Mouse (Mus musculus): ENCODE results near the gene Gm21985. TPM values are rescaled to one million over a fixed set of nuclear protein-coding genes. Genes with fewer than 3 reads are reported as not detected.
"Not testable (repeated sequence)": the region's sequence is repeated elsewhere in the genome, so short reads cannot be mapped to it uniquely, and the experiment has no call there.

The Gm21985 gene
- polyA plus RNA-seq, 1 experiment from 2014 or later: not detected

GRCm38 (mm10) chr2:112273474-112273873, 7.4 kb downstream of the Gm21985 start:
- Histone ChIP-seq H3K36me3 (ENCODE audit: control insufficient read depth, insufficient read depth, low read length) (no peaks in the 10 kb centered on the region), H3K27ac (ENCODE audit: low read depth, low read length) (no peak overlapping the region), H3K9me3 (ENCODE audit: control insufficient read depth, low read length) (no peaks in the 10 kb centered on the region), H3K27me3 (ENCODE audit: control insufficient read depth, insufficient read depth, low read length) (no peaks in the 10 kb centered on the region), H3K4me1 (ENCODE audit: control insufficient read depth, insufficient read depth, low read length) (0 out of 2 replicates have a peak, but pooled peaks cover 1% of the 10 kb centered on the region), H3K9ac (replicated peaks; ENCODE audit: low read depth, low read length) (no peak overlapping the region), H3K4me2 (ENCODE audit: low read depth, low read length) (no peak overlapping the region), H3K4me3 (ENCODE audit: low read depth, low read length) (no peak overlapping the region)
- no peak for ATAC-seq (ENCODE audit: low read depth)
- WGBS: 86% methylated on average over 6 of the region's 6 CpGs

GRCm38 (mm10) chr2:112276870-112277269, 10.8 kb downstream of the Gm21985 start:
- no peak overlapping the region for H3K4me3 ChIP-seq (ENCODE audit: low read depth, low read length)
- no peaks in the 10 kb centered on the region for H3K27me3 ChIP-seq (ENCODE audit: control insufficient read depth, insufficient read depth, low read length)
- H3K27ac ChIP-seq (ENCODE audit: low read depth, low read length): no peak overlapping the region
- no peak overlapping the region for H3K4me2 ChIP-seq (ENCODE audit: low read depth, low read length)
- no peaks in the 10 kb centered on the region for H3K9me3 ChIP-seq (ENCODE audit: control insufficient read depth, low read length)
- no peaks in the 10 kb centered on the region for H3K36me3 ChIP-seq (ENCODE audit: control insufficient read depth, insufficient read depth, low read length)
- WGBS: 91% methylated on average over 3 of the region's 3 CpGs
- ATAC-seq (ENCODE audit: low read depth): no peak
- no peaks in the 10 kb centered on the region for H3K4me1 ChIP-seq (ENCODE audit: control insufficient read depth, insufficient read depth, low read length)
- no peak overlapping the region for H3K9ac ChIP-seq (replicated peaks; ENCODE audit: low read depth, low read length)

- no peaks in the 10 kb centered on the region for H3K27me3 ChIP-seq (ENCODE audit: control insufficient read depth, insufficient read depth, low read length)
- 75% methylated on average over 1 of the region's 1 CpGs for WGBS
- H3K4me3 ChIP-seq (ENCODE audit: low read depth, low read length): no peak overlapping the region
- no peak overlapping the region for H3K4me2 ChIP-seq (ENCODE audit: low read depth, low read length)
- H3K9ac ChIP-seq (replicated peaks; ENCODE audit: low read depth, low read length): no peak overlapping the region
- H3K4me1 ChIP-seq (ENCODE audit: control insufficient read depth, insufficient read depth, low read length): no peaks in the 10 kb centered on the region
- no peaks in the 10 kb centered on the region for H3K36me3 ChIP-seq (ENCODE audit: control insufficient read depth, insufficient read depth, low read length)
- H3K27ac ChIP-seq (ENCODE audit: low read depth, low read length): no peak overlapping the region
- H3K9me3 ChIP-seq (ENCODE audit: control insufficient read depth, low read length): no peaks in the 10 kb centered on the region
- ATAC-seq (ENCODE audit: low read depth): no peak
Measured at GRCm38 (mm10) chr2:112282846-112283245, 16.7 kb downstream of the Gm21985 start.

DNA sequence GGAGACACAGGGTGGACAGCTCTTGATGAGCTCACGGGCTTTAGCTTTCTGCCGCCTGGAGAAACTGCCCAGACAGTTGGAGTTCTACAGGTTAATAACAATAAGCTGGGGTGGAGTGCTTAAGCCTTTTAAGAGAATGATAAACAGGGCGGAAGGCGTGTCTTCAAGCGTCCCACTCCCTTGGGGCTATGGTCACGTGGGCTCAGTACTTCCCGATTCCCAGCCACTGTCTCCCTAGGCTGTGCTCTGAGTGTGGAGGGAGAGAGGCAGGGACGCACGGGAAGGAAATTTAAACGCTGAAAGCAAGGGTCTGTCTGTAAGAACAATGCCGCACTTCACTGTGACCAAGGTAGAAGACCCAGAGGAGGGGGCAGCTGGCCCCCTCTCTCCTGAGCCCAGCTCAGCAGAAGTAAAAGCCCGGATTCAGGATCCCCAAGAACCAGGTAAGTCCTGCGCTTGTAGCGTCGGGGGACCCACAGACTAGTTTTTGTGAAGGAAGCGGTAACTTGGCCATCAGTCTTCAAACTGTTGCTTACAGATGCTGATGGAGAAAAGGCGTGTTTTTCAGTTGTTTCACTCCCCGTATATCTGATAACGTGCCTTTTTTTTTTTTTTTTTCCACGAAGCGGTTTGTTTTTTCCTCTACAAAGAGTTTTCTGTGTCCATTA, 18.4 kb downstream of the Gm21985 start:
- Histone ChIP-seq H3K27ac (ENCODE audit: low read depth, low read length) (no peak overlapping the region), H3K9me3 (ENCODE audit: control insufficient read depth, low read length) (no peaks in the 10 kb centered on the region), H3K27me3 (ENCODE audit: control insufficient read depth, insufficient read depth, low read length) (no peaks in the 10 kb centered on the region), H3K9ac (replicated peaks; ENCODE audit: low read depth, low read length) (peak overlapping the region; percentile 47; the same call in 1 of the 2 replicates), H3K36me3 (ENCODE audit: control insufficient read depth, insufficient read depth, low read length) (no peaks in the 10 kb centered on the region), H3K4me2 (ENCODE audit: low read depth, low read length) (peak overlapping the region; percentile 54), H3K4me3 (ENCODE audit: low read depth, low read length) (peak overlapping the region; percentile 30), H3K4me1 (ENCODE audit: control insufficient read depth, insufficient read depth, low read length) (no peaks in the 10 kb centered on the region)
- peak; percentile 88; the same call in 1 of the 2 replicates for ATAC-seq (ENCODE audit: low read depth)
- 2% methylated on average over 21 of the region's 21 CpGs for WGBS

DNA sequence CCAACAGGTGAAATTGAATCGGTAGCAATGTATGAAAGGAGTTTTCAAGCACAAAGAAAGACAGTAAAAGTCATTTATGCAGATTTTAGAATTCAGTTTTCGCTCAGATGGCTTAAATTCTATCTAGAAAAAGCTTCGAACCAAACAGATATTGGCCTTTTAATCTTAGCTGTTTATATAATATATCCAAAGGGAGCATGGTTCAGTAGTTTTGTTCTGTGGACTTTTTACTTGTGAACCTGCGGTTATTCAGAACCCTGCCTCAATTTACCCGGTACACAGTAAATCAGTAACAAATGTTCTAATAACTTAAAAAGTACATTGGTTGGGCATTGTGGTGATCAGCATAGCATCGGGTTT, 18.9 kb downstream of the Gm21985 start:
- no peaks in the 10 kb centered on the region for H3K9me3 ChIP-seq (ENCODE audit: control insufficient read depth, low read length)
- ATAC-seq (ENCODE audit: low read depth): no peak
- H3K27me3 ChIP-seq (ENCODE audit: control insufficient read depth, insufficient read depth, low read length): no peaks in the 10 kb centered on the region
- peak overlapping the region; percentile 54 for H3K4me2 ChIP-seq (ENCODE audit: low read depth, low read length)
- H3K9ac ChIP-seq (replicated peaks; ENCODE audit: low read depth, low read length): no peak overlapping the region
- no peaks in the 10 kb centered on the region for H3K4me1 ChIP-seq (ENCODE audit: control insufficient read depth, insufficient read depth, low read length)
- H3K27ac ChIP-seq (ENCODE audit: low read depth, low read length): no peak overlapping the region
- H3K36me3 ChIP-seq (ENCODE audit: control insufficient read depth, insufficient read depth, low read length): no peaks in the 10 kb centered on the region
- no peak overlapping the region; the same call in 1 of the 2 replicates for H3K4me3 ChIP-seq (ENCODE audit: low read depth, low read length)
- 59% methylated on average over 6 of the region's 6 CpGs for WGBS

GRCm38 (mm10) chr2:112286062-112286461, 19.9 kb downstream of the Gm21985 start:
- ATAC-seq (ENCODE audit: low read depth); H3K9me3 ChIP-seq (ENCODE audit: control insufficient read depth, low read length); H3K27me3 ChIP-seq (ENCODE audit: control insufficient read depth, insufficient read depth, low read length); H3K4me3 ChIP-seq (ENCODE audit: low read depth, low read length); H3K4me1 ChIP-seq (ENCODE audit: control insufficient read depth, insufficient read depth, low read length); H3K36me3 ChIP-seq (ENCODE audit: control insufficient read depth, insufficient read depth, low read length); H3K4me2 ChIP-seq (ENCODE audit: low read depth, low read length); H3K9ac ChIP-seq (replicated peaks; ENCODE audit: low read depth, low read length); H3K27ac ChIP-seq (ENCODE audit: low read depth, low read length): not testable (repeated sequence)
- WGBS: 81% methylated on average over 1 of the region's 1 CpGs

GRCm38 (mm10) chr2:112287059-112287458, 20.9 kb downstream of the Gm21985 start:
- Histone ChIP-seq H3K4me3 (ENCODE audit: low read depth, low read length) (no peak overlapping the region), H3K4me1 (ENCODE audit: control insufficient read depth, insufficient read depth, low read length) (no peaks in the 10 kb centered on the region), H3K27me3 (ENCODE audit: control insufficient read depth, insufficient read depth, low read length) (no peaks in the 10 kb centered on the region), H3K9ac (replicated peaks; ENCODE audit: low read depth, low read length) (no peak overlapping the region), H3K27ac (ENCODE audit: low read depth, low read length) (no peak overlapping the region), H3K9me3 (ENCODE audit: control insufficient read depth, low read length) (no peaks in the 10 kb centered on the region), H3K36me3 (ENCODE audit: control insufficient read depth, insufficient read depth, low read length) (no peaks in the 10 kb centered on the region), H3K4me2 (ENCODE audit: low read depth, low read length) (no peak overlapping the region)
- no peak for ATAC-seq (ENCODE audit: low read depth)
- 74% methylated on average over 4 of the region's 4 CpGs for WGBS

GRCm38 (mm10) chr2:112289507-112289906, 23.4 kb downstream of the Gm21985 start:
- 88% methylated on average over 3 of the region's 3 CpGs for WGBS
- Histone ChIP-seq H3K9me3 (ENCODE audit: control insufficient read depth, low read length) (no peaks in the 10 kb centered on the region), H3K4me2 (ENCODE audit: low read depth, low read length) (no peak overlapping the region), H3K27ac (ENCODE audit: low read depth, low read length) (no peak overlapping the region), H3K4me3 (ENCODE audit: low read depth, low read length) (no peak overlapping the region), H3K27me3 (ENCODE audit: control insufficient read depth, insufficient read depth, low read length) (no peaks in the 10 kb centered on the region), H3K9ac (replicated peaks; ENCODE audit: low read depth, low read length) (no peak overlapping the region), H3K4me1 (ENCODE audit: control insufficient read depth, insufficient read depth, low read length) (no peaks in the 10 kb centered on the region), H3K36me3 (ENCODE audit: control insufficient read depth, insufficient read depth, low read length) (no peaks in the 10 kb centered on the region)
- ATAC-seq (ENCODE audit: low read depth): no peak

GRCm38 (mm10) chr2:112292823-112293222, 26.7 kb downstream of the Gm21985 start:
- 97% methylated on average over 2 of the region's 2 CpGs for WGBS
- Histone ChIP-seq H3K27me3 (ENCODE audit: control insufficient read depth, insufficient read depth, low read length) (no peaks in the 10 kb centered on the region), H3K4me3 (ENCODE audit: low read depth, low read length) (no peak overlapping the region), H3K9ac (replicated peaks; ENCODE audit: low read depth, low read length) (no peak overlapping the region), H3K9me3 (ENCODE audit: control insufficient read depth, low read length) (no peaks in the 10 kb centered on the region), H3K36me3 (ENCODE audit: control insufficient read depth, insufficient read depth, low read length) (no peaks in the 10 kb centered on the region), H3K27ac (ENCODE audit: low read depth, low read length) (no peak overlapping the region), H3K4me1 (ENCODE audit: control insufficient read depth, insufficient read depth, low read length) (no peaks in the 10 kb centered on the region), H3K4me2 (ENCODE audit: low read depth, low read length) (no peak overlapping the region)
- no peak for ATAC-seq (ENCODE audit: low read depth)
